Mouse (Mus musculus): ENCODE measurements at regions not wholly inside any gene's neighbourhood (a gene's known extent, or its start where the extent isn't known, plus 50 kb on each side); places are given as distances from the start of the nearest gene placed in this dataset.

GRCm38 (mm10) chr5:51397528-51397927, 170.0 kb downstream of the Ppargc1a start:
- no peak for DNase-seq (ENCODE audit: low read depth, low spot score)

- no peak for DNase-seq (ENCODE audit: low read depth, low spot score)
Observed at GRCm38 (mm10) chr5:51391319-51391718, 176.2 kb downstream of the Ppargc1a start.

GRCm38 (mm10) chr5:51387751-51388150, 179.8 kb downstream of the Ppargc1a start:
- DNase-seq (ENCODE audit: low read depth, low spot score) = no peak

- DNase-seq (ENCODE audit: low read depth, low spot score) = peak; percentile 6
Observed at GRCm38 (mm10) chr5:51386409-51386808, 181.1 kb downstream of the Ppargc1a start.

- DNase-seq (ENCODE audit: low read depth, low spot score) = no peak
Observed at GRCm38 (mm10) chr5:51384278-51384677, 183.2 kb downstream of the Ppargc1a start.

- DNase-seq (ENCODE audit: low read depth, low spot score) = no peak
Observed at GRCm38 (mm10) chr5:51359101-51359500, 208.4 kb downstream of the Ppargc1a start.

- no peak for DNase-seq (ENCODE audit: low read depth, low spot score)
Observed at GRCm38 (mm10) chr5:51348256-51348655, 219.3 kb downstream of the Ppargc1a start.

GRCm38 (mm10) chr5:51329142-51329541, 238.4 kb downstream of the Ppargc1a start:
- DNase-seq (ENCODE audit: low read depth, low spot score) = no peak

- no peak for DNase-seq (ENCODE audit: low read depth, low spot score)
Observed at GRCm38 (mm10) chr5:51289191-51289590, 278.3 kb downstream of the Ppargc1a start.

- DNase-seq (ENCODE audit: low read depth, low spot score) = no peak
Observed at GRCm38 (mm10) chr5:51288234-51288633, 279.3 kb downstream of the Ppargc1a start.

- peak; percentile 1 for DNase-seq (ENCODE audit: low read depth, low spot score)
Observed at GRCm38 (mm10) chr5:51241156-51241555, 326.4 kb downstream of the Ppargc1a start.

GRCm38 (mm10) chr5:51234004-51234355, 333.5 kb downstream of the Ppargc1a start:
- no peak for DNase-seq (ENCODE audit: low read depth, low spot score)

- DNase-seq (ENCODE audit: low read depth, low spot score) = no peak
Observed at GRCm38 (mm10) chr5:51233271-51234003, 334.1 kb downstream of the Ppargc1a start.

GRCm38 (mm10) chr5:51229806-51230205, 337.7 kb downstream of the Ppargc1a start:
- no peak for DNase-seq (ENCODE audit: low read depth, low spot score)

GRCm38 (mm10) chr5:51227996-51228395, 339.5 kb downstream of the Ppargc1a start:
- no peak for DNase-seq (ENCODE audit: low read depth, low spot score)

- no peak for DNase-seq (ENCODE audit: low read depth, low spot score)
Observed at GRCm38 (mm10) chr5:51203266-51203665, 364.3 kb downstream of the Ppargc1a start.

GRCm38 (mm10) chr5:51202525-51203215, 364.9 kb downstream of the Ppargc1a start:
- DNase-seq (ENCODE audit: low read depth, low spot score) = no peak

- DNase-seq (ENCODE audit: low read depth, low spot score) = no peak
Observed at GRCm38 (mm10) chr5:51196393-51197347, 370.9 kb downstream of the Ppargc1a start.

GRCm38 (mm10) chr5:51190661-51191060, 376.9 kb downstream of the Ppargc1a start:
- no peak for DNase-seq (ENCODE audit: low read depth, low spot score)

- no peak for DNase-seq (ENCODE audit: low read depth, low spot score)
Observed at GRCm38 (mm10) chr5:51169828-51170227, 397.7 kb downstream of the Ppargc1a start.

- DNase-seq (ENCODE audit: low read depth, low spot score) = no peak
Observed at GRCm38 (mm10) chr5:51168206-51168605, 399.3 kb downstream of the Ppargc1a start.

- no peak for DNase-seq (ENCODE audit: low read depth, low spot score)
Observed at GRCm38 (mm10) chr5:51156901-51157300, 410.6 kb downstream of the Ppargc1a start.
